Mouse (Mus musculus) testis, adult 2 months (tissue): ENCODE measurements at regions not wholly inside any gene's neighbourhood (a gene's known extent, or its start where the extent isn't known, plus 50 kb on each side); places are given as distances from the start of the nearest gene placed in this dataset.

Experiments used
- CTCF ChIP-seq: fragments of 200-500 bp; IDR thresholded peaks from 2 replicates; pipeline ENCODE4 v1.5.1; 2012; ENCODE audit warnings: low read depth, mild to moderate bottlenecking, inconsistent platforms, low read length, moderate library complexity; ENCODE audit not compliant: control insufficient read depth, insufficient read depth, insufficient replicate concordance
- POLR2A ChIP-seq: fragments of 200-500 bp; IDR thresholded peaks from 2 replicates; pipeline ENCODE4 v1.6.1; 2012; ENCODE audit warnings: low read depth, mild to moderate bottlenecking, inconsistent platforms, low read length, moderate library complexity; ENCODE audit not compliant: control insufficient read depth

- no peak for TF ChIP-seq POLR2A
- no peak for TF ChIP-seq CTCF
Observed at GRCm38 (mm10) chr7:72469691-72470090, 163.3 kb upstream of the Mctp2 start.
